Mouse (Mus musculus) 3T3-L1 (cell line): Measurements from ENCODE around the gene Med20.
A peak's percentile ranks its signal among the peaks of the same experiment; 100 is the strongest.
"Not testable (repeated sequence)": the region's sequence is repeated elsewhere in the genome, so short reads cannot be mapped to it uniquely, and the experiment has no call there.

Source experiments
- DNase-seq: peaks from one replicate; pipeline ENCODE4 v3.0.0-alpha.2; 2015; ENCODE audit warnings: low read depth, low spot score

Med20 gene

GRCm38 (mm10) chr17:47627791-47628190 is 16.4 kb downstream of the Med20 start:
- DNase-seq: no peak

- peak; percentile 92 for DNase-seq
Observed at GRCm38 (mm10) chr17:47628851-47629676, 17.7 kb downstream of the Med20 start.

DNA sequence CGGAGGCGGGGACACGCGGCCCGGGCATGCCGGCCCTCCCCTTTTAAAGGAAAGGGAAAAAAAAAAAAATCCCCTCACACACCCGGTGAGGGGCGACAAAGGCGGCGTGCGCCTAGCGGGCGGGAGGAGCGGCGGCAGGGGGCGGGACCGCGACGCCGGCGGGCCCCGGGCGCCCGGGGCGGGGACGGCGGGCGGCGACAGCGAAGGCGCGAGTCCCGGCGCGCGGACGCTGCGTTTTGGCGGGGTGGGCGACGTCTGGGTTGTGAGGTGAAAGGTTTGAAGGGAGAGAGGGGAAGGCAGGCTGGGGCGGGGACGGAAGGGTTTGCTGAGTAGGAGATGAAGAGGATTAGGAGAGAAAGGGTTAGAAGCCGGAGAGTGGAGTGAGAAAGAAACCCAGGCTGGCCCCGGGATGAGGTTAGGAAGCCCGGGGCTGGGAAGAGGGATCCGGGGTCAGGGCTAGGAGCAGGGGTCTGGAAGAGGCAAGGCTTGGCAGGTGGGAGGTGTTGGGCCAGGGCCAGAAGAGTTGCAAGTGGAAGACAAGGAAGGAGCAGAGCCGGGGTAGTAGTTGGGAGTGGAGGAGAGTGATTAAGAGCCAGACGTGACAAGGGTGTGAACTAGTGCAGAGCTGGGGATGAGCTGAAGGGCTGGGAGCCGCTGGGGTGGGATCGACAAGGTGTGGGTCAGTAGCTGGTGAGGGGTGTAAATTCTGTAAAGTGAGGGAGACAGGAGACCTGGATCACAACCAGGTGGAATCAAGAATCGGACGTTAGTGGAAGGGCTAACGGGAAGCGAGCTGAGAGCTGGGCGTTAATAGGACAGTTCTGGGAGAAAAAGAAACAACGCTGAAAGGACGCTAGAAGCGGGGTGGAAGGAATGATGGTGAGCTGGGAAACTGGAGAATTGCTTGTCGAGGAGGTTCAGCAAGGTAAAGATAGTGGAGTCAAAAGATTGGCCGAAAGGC is 18.6 kb downstream of the Med20 start:
- peak; percentile 50 for DNase-seq

GRCm38 (mm10) chr17:47630678-47631065 is 19.3 kb downstream of the Med20 start, which contains the start of gene Usp49:
Gene Usp49 (plus strand): TSS chr17:47630690.
- DNase-seq: no peak

DNA sequence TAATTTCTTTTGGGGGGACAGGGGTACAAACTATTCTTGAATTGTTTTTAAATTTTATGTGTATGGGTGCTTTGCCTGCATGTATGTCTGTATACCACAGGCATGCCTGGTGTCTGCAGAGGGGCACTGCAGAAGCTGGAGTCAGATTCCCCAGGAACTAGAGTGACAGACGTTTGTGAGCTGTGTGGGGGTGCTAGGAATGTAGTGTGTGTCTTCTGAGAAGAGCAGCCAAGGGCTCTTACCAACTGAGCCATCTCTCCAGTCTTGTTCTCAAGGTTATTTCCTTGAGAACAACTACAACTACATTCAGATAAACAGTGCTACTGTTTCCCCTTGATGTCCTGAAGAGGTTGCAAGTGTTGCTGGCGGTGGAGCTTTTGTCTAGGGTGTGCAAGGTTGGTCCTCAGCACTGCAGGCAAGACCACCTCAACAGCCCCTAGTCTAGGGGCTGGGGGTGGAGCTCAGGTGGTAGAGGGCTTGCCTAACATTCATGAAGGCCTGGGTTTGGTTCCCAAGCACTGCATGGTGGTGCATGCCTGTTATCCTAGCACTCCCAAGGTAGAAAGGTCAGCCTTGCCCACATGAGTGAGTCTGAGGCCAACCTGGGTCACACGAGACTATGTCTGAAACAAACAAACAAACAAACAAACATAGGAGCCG is 20.9 kb downstream of the Med20 start:
- DNase-seq: no peak

DNA sequence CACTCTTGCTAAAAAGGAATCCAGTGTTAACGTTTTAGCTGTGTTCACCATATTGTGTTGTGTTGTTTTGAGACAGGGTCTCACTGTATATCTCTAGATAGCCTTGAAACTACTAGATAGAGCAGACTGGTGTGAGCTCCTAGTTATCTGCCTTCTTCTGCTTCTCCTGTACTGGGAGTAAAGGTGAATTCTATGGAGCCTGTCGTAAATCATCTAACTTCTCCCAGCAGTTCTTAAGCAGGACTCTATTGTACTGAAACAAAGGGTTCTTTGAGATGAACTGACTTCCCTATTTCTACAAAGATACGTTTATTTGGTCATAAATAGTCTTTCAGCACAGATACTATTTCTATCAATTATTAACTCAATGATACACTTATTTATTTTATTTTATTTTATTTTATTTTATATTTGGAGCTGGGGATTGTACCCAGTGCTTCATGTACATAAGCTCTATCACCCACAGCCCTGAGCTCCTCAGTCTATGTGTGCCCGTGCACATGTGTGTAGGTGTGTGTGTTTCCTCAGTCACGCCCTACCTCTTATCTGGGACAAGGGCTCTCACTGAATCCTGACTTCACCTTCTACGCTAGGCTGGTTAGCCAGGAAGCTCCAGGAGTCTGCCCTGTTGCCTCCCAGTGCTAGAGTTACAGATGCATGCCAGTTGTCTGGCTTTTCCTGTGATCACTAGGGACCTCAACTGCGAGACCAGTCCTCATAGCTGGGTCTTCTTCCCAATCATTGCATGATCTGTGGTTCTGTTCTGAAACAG is 22.8 kb downstream of the Med20 start:
- no peak for DNase-seq

DNA sequence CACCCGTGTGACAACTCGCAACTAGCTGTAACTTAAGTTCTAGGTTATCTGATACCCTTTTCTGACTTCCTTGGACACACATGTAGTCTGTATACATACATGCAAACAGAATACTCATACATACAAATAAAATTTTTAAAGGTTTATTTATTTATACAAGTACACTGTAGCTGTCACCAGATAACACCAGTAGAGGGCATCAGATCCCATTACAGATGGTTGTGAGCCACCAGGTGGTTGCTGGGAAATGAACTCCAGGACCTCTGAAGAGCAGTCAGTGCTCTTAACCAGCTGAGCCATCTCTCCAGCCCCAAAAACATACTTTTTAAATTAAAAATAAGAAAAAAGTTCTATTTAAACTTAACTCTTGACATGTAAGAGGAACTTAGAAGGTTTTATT is 31.6 kb downstream of the Med20 start:
- peak; percentile 35 for DNase-seq

DNA sequence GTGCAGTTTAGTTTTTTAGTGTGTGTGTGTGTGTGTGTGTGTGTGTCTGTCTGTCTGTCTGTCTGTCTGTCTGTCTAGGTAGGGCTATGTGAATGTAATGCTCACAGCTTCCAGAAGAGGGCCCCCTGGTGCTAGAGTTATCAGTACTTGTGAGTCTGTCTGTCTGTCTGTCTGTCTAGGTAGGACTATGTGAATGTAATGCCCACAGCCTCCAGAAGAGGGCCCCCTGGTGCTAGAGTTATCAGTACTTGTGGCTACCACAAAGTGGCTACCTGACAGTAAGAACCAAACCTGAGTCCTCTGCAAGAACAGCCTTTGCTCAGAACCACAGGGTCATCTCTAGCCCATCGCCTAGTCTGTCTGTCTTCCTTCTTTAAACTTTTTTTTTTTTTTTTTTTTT is 35.3 kb downstream of the Med20 start:
- peak; percentile 78 for DNase-seq

DNA sequence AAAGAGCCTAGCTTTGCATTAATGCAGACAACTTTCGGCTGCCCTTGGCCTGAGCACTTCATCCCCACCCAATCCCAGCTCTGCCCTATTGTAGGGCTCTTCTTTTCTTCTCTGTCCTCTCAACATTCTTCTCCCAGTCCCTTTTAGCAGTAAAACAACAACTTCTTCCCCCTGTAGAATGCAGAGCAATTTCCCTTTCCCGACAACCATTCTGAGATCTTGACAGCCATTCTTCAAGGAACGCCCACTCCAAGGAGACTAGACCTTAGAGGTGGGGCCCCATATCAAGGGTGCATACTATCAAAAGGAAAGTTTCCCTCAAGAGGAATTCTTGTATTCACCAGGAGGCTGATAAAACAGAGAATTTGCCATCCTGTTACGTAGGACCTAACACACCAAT is 37.6 kb downstream of the Med20 start:
- DNase-seq: no peak

GRCm38 (mm10) chr17:47651953-47652352 is 40.6 kb downstream of the Med20 start:
- no peak for DNase-seq

- not testable (repeated sequence) for DNase-seq
Observed at GRCm38 (mm10) chr17:47654346-47654745, 43.0 kb downstream of the Med20 start.

DNA sequence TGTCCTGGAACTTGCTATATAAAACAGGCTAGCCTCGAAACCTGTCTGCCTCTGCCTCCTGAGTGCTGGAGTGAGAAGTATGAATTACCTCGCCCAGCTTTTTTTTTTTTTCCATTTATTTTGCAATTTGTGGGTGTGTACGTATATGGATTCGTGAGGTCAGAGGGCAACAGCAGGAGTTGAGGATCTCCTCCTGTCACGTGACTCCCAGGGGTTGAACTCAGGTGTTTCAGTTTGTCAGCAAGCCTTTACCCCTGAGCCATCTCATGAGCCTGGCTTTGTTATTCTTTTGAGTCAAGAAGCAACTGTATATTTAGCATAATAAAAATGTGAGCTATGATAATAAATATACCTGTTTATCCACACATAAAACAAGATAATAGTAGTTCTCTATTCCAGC is 44.3 kb downstream of the Med20 start:
- DNase-seq: no peak

- DNase-seq: no peak
Observed at GRCm38 (mm10) chr17:47657901-47658300, 46.5 kb downstream of the Med20 start.

- DNase-seq: no peak
Observed at GRCm38 (mm10) chr17:47658741-47659243, 47.4 kb downstream of the Med20 start.

DNA sequence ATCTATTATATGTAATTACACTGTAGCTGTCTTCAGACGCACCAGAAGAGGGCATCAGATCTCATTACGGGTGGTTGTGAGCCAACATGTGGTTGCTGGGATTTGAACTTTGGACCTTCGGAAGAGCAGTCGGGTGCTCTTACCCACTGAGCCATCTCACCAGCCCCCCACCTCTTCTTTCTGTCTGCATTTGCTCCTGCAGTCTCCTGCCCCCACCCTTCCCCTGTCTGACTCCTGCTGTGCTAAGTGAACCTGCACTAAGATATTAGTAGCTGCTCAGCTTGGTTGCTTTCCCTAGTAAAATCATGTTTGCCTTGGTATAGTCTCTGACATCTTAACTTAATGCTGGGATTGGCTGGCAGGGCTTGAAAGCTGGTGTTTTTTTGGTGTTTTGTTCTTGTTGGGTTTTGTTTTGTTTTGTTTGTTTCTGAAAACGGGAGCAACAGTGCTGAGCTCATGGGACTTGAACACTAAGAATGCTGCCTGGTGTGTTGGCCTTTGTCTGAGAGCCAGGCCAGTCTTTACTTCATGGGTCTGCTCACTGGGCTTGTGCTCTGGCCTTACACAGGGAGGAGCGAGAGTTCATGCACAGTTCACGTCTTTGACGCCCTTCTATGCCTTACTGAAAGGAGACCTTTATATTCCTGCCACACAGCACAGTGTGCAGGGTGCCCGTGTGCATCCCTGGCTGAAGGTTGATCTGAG is 51.8 kb downstream of the Med20 start:
- no peak for DNase-seq

DNA sequence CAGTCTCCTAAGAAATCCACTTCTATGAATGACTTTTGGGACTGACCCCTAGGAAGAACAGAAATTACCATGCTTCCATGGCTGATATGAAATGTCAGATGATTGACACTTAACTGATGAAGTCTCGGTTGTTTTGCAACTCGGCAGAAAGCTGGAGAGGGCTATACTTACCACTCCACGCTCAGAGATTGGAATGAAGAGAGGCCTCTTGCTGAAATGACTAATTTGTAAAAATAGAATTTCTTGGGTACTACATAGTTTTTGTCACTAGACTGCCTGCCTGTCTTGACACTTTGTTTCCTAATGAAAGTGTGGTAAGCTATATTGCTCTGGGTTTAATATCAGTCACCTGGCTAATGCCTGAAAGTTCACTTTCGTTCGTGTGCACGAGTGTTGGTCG is 53.1 kb downstream of the Med20 start:
- no peak for DNase-seq

GRCm38 (mm10) chr17:47669166-47669565 is 57.8 kb downstream of the Med20 start:
- no peak for DNase-seq

DNA sequence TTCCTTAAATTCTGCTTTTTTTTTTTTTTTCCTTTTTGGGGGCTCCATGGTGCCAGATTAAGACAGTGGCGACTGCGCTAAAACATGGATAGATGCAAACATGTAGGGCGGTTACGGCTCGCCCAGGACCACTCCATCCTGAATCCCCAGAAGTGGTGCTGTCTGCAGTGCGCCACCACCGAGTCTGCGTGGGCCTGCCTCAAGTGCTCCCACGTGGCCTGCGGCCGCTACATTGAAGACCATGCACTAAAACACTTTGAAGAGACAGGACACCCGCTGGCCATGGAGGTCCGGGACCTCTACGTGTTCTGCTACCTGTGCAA is 60.6 kb downstream of the Med20 start:
- DNase-seq: no peak

- DNase-seq: no peak
Observed at GRCm38 (mm10) chr17:47672311-47673111, 61.1 kb downstream of the Med20 start.
